Mouse (Mus musculus): ENCODE measurements at regions not wholly inside any gene's neighbourhood (a gene's known extent, or its start where the extent isn't known, plus 50 kb on each side); places are given as distances from the start of the nearest gene placed in this dataset.

GRCm38 (mm10) chr13:99611715-99612494 is 95.6 kb upstream of the Map1b start:
- no peak for DNase-seq (ENCODE audit: low read depth, low spot score)
- Histone ChIP-seq H3K9me3 (replicated peaks; ENCODE audit: insufficient read depth, low read length) (no peaks in the 10 kb centered on the region), H3K4me1 (ENCODE audit: control insufficient read depth in 1 of 2, insufficient read depth in 2 of 2, low read length in 2 of 2) (no peaks in the 10 kb centered on the region), H3K27ac (ENCODE audit: control insufficient read depth, low read depth, low read length) (no peak overlapping the region), H3K4me3 (ENCODE audit: control insufficient read depth in 1 of 2, insufficient read depth in 1 of 2, low read depth in 2 of 2, low read length in 2 of 2) (no peak overlapping the region), H3K9ac (ENCODE audit: control insufficient read depth, low read depth, low read length, poor library complexity, severe bottlenecking) (no peak overlapping the region), H3K36me3 (ENCODE audit: control insufficient read depth in 1 of 2, insufficient read depth in 2 of 2, low read length in 2 of 2) (no peaks in the 10 kb centered on the region), H3K79me2 (ENCODE audit: control insufficient read depth, insufficient read depth, low read length, poor library complexity) (no peaks in the 10 kb centered on the region), H3K27me3 (ENCODE audit: control insufficient read depth in 1 of 2, insufficient read depth in 2 of 2, low read length in 2 of 2) (no peaks in the 10 kb centered on the region)
- no peak for TF ChIP-seq ELF1 (IDR thresholded peaks at IDR 0.05; ENCODE audit: low read depth, low read length)

DNA sequence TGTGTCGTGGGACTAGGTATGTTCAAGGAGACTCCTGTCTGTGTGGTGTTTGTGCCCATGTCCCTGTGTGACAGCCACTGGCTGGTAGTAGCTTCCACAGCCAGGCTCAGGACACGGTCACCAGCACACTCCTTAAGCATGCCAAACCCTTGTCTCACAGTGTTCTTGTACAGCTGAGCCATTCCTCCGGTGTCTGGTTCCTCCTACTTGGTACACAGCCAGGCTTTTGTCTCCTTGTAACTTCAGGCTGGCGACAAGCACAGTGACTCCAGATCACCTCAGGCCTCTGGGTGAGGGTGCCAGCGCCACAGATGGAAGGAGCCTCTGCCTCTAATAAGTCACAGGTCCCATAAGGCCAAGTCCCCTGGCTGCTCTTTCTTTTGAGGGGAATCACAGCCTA is 94.2 kb upstream of the Map1b start:
- H3K9me3 ChIP-seq (replicated peaks; ENCODE audit: insufficient read depth, low read length) = no peaks in the 10 kb centered on the region
- H3K9ac ChIP-seq (ENCODE audit: control insufficient read depth, low read depth, low read length, poor library complexity, severe bottlenecking) = no peak overlapping the region
- no peak overlapping the region for H3K4me3 ChIP-seq (ENCODE audit: control insufficient read depth in 1 of 2, insufficient read depth in 1 of 2, low read depth in 2 of 2, low read length in 2 of 2)
- H3K27ac ChIP-seq (ENCODE audit: control insufficient read depth, low read depth, low read length) = no peak overlapping the region
- DNase-seq (ENCODE audit: low read depth, low spot score) = no peak
- no peaks in the 10 kb centered on the region for H3K79me2 ChIP-seq (ENCODE audit: control insufficient read depth, insufficient read depth, low read length, poor library complexity)
- no peaks in the 10 kb centered on the region for H3K36me3 ChIP-seq (ENCODE audit: control insufficient read depth in 1 of 2, insufficient read depth in 2 of 2, low read length in 2 of 2)
- H3K4me1 ChIP-seq (ENCODE audit: control insufficient read depth in 1 of 2, insufficient read depth in 2 of 2, low read length in 2 of 2) = no peaks in the 10 kb centered on the region
- H3K27me3 ChIP-seq (ENCODE audit: control insufficient read depth in 1 of 2, insufficient read depth in 2 of 2, low read length in 2 of 2) = no peaks in the 10 kb centered on the region
- no peak for TF ChIP-seq CHD1 (IDR thresholded peaks at IDR 0.05; ENCODE audit: low read depth, low read length)
- TF ChIP-seq POLR2A (IDR thresholded peaks at IDR 0.05; ENCODE audit: control insufficient read depth in 1 of 2, insufficient read depth in 1 of 2, low read depth in 1 of 2, low read length in 2 of 2, poor library complexity in 1 of 2) = no peak
- no peak for TF ChIP-seq E2F4 (IDR thresholded peaks at IDR 0.05; ENCODE audit: borderline replicate concordance, low read depth, low read length)
- no peak for TF ChIP-seq JUND (IDR thresholded peaks at IDR 0.05; ENCODE audit: low read depth, low read length)
- no peak for TF ChIP-seq MAZ (IDR thresholded peaks at IDR 0.05; ENCODE audit: low read depth, low read length)
- no peak for TF ChIP-seq SMC3 (IDR thresholded peaks at IDR 0.05; ENCODE audit: low read depth, low read length)
- TF ChIP-seq MAFK (IDR thresholded peaks at IDR 0.05; ENCODE audit: borderline replicate concordance, low read depth, low read length) = no peak
- TF ChIP-seq NELFE (IDR thresholded peaks at IDR 0.05; ENCODE audit: low read depth, low read length) = no peak
- TF ChIP-seq TCF12 (IDR thresholded peaks at IDR 0.05; ENCODE audit: low read depth, low read length) = no peak

- Histone ChIP-seq H3K79me2 (ENCODE audit: control insufficient read depth, insufficient read depth, low read length, poor library complexity) (no peaks in the 10 kb centered on the region), H3K9ac (ENCODE audit: control insufficient read depth, low read depth, low read length, poor library complexity, severe bottlenecking) (no peak overlapping the region), H3K36me3 (ENCODE audit: control insufficient read depth in 1 of 2, insufficient read depth in 2 of 2, low read length in 2 of 2) (no peaks in the 10 kb centered on the region), H3K27ac (ENCODE audit: control insufficient read depth, low read depth, low read length) (no peak overlapping the region), H3K4me1 (ENCODE audit: control insufficient read depth in 1 of 2, insufficient read depth in 2 of 2, low read length in 2 of 2) (no peaks in the 10 kb centered on the region), H3K9me3 (replicated peaks; ENCODE audit: insufficient read depth, low read length) (no peaks in the 10 kb centered on the region), H3K27me3 (ENCODE audit: control insufficient read depth in 1 of 2, insufficient read depth in 2 of 2, low read length in 2 of 2) (no peaks in the 10 kb centered on the region), H3K4me3 (ENCODE audit: control insufficient read depth in 1 of 2, insufficient read depth in 1 of 2, low read depth in 2 of 2, low read length in 2 of 2) (no peak overlapping the region)
- TF ChIP-seq POLR2A (IDR thresholded peaks at IDR 0.05; ENCODE audit: control insufficient read depth in 1 of 2, insufficient read depth in 1 of 2, low read depth in 1 of 2, low read length in 2 of 2, poor library complexity in 1 of 2) (no peak), MAFK (IDR thresholded peaks at IDR 0.05; ENCODE audit: borderline replicate concordance, low read depth, low read length) (no peak), MXI1 (IDR thresholded peaks at IDR 0.05; ENCODE audit: low read depth, low read length) (no peak), MAX (IDR thresholded peaks at IDR 0.05; ENCODE audit: low read length) (no peak), ZNF384 (IDR thresholded peaks at IDR 0.05; ENCODE audit: low read depth, low read length) (no peak), BHLHE40 (IDR thresholded peaks at IDR 0.05; ENCODE audit: borderline replicate concordance, low read depth, low read length) (no peak), TAL1 (IDR thresholded peaks at IDR 0.05; ENCODE audit: low read length) (no peak), E2F4 (IDR thresholded peaks at IDR 0.05; ENCODE audit: borderline replicate concordance, low read depth, low read length) (no peak)
- DNase-seq (ENCODE audit: low read depth, low spot score) = no peak
These were observed 93.1 kb upstream of the Map1b start for GRCm38 (mm10) chr13:99609151-99610146.
